Mouse (Mus musculus) adipocyte (in vitro differentiated cells): ENCODE measurements around the gene Cuedc1.

Experiments used
- DNase-seq: peaks from one replicate; pipeline ENCODE4 v3.0.0-alpha.2; 2016; ENCODE audit warnings: low spot score

The Cuedc1 gene

DNA sequence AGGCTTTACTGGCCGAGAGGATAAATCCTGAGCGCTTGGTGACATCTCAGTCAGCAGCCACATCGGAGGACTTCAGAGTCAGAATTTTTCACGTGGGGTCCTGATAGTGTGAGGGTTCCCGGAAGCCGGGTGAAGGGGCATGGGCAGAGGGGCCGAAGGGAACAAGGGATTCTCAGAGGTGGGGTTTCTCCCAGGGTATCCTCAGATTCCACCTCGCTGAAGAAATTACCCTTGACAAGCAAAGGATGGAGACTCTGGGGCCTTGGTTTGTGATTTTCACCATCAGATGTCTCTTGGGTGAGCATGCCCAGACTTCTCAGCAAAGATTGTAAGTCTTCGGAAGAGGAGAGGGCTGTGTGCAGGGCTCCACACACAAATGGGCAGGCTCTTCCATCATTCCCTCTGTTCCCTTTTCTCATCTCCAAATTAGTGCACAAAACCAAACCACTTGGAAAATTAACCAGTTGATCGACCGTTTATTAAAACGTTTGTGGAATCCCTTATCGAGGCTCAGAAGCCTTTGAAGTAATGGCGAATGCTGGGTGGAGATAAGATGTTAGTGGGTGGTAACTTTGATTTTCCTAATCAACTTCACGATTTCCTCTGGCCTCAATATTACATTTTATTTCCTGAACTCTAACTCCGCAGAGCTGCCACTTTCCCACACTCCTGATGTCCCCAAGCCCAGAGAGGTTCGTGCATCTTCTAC lies at the start of gene Cuedc1:
TSS of gene Cuedc1 (plus strand) at position 38 of the 709 bp plus-strand sequence.
- no peak for DNase-seq

DNA sequence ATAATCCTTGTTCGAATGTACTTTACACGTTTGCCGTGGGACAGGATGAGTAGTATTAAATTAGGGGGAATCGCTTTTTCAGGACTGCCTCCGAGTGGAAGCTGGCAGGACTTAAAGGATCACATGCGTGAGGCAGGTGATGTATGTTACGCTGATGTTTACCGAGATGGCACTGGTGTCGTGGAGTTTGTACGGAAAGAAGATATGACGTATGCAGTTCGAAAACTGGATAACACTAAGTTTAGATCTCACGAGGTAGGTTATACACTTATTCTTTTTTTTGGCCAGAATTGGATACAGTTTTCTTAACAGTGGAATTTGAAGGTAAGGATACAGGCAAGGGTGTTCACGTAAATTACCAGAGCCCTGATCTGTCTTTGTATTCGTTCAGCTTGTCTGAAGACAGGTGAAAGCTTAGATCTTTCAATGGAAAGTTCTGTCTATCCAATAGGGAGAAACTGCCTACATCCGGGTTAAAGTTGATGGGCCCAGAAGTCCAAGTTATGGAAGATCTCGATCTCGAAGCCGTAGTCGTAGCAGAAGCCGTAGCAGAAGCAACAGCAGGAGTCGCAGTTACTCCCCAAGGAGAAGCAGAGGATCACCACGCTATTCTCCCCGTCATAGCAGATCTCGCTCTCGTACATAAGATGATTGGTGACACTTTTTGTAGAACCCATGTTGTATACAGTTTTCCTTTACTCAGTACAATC lies 48.7 kb upstream of the Cuedc1 start:
- DNase-seq: peak; percentile 53

DNA sequence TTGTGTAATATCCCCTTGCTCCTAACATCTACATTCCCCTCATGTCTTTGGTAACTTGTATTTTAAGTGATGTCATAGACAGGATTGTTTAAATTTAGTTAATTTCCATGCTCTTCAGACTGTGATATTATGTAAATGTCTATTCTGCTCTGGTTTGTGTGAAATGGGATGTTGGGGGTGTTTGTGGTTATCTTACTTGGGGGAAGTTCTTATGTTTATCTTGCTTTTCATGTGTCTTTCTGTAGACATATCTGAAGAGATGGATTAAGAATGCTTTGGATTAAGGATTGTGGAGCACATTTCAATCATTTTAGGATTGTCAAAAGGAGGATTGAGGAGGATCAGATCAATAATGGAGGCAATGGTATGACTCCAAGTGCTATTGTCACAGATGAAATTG lies 48.1 kb upstream of the Cuedc1 start:
- no peak for DNase-seq

DNA sequence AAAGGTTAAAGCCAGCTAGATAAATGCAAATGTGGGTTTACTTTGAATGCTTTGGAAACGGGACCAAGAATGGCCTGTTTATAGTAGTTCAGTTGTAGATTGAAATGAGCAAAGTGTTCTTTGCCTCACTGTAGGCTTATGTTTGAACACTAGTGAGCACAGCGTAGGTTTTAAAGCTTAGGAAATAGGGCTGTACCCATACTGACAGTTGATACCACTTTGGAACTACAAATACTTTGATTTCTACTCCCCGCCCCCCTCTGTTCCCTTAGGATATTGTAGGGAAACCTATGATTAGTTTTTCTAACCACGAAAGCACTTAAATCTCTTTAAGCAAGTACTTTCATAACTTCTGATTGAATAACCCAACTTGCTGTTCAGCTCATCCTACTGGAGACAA lies 45.2 kb upstream of the Cuedc1 start:
- DNase-seq: no peak

DNA sequence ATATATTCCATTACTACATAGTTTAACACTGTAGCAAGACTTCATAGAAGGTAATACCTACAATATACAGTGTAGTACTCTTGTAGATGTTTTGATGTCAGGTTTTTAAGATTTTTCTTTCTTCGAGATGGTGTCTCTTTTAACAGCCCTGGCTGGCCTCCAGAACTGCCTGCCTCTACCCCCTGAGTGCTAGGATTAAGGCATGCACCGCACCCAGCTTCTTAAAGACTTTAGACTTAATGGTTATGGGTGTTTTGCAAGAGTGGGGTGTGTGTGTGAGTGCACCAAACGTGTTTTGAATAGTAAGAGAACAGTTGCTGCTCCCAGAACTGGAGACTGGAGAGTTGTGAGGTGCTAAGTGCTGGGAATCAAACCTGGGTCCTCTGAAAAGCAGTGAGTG lies 44.0 kb upstream of the Cuedc1 start:
- no peak for DNase-seq

DNA sequence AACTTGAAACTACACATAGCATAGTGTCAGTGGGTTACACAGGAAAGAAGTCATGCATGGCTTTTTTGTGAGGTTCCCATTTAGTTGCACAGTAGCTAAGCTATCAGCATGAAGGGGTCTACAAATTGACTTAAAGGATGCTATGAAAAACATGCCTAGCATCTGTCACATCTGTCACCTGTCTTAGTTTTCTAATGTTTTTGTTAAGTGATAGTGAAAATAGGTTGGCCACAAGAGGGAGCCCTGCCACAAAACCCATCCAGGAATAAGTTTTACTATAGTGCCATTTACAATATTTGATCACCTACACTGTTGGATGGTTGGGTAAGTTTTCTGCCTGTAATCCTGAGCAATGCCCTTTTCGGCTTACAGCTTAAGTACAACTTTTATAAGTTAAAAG lies 43.3 kb upstream of the Cuedc1 start:
- DNase-seq: peak; percentile 69

DNA sequence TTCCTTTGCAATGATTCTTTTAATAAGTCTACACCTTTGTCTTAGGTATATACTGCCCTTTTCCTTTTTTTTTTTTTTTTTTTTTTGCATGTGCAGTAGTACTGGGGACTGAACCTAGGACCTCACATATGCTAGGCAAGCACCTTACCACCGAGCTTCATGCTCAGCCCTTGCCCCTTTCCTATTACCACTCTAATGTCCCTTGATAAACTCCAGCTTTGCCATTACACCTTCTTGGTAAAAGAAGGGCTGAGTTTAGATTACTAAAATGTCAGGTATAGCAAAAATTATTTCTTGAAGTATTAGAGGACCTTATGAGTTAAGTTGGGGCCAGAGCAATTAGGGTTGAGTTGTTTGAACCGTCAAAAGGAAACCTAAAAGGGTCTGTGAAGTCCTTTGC lies 42.1 kb upstream of the Cuedc1 start:
- no peak for DNase-seq

DNA sequence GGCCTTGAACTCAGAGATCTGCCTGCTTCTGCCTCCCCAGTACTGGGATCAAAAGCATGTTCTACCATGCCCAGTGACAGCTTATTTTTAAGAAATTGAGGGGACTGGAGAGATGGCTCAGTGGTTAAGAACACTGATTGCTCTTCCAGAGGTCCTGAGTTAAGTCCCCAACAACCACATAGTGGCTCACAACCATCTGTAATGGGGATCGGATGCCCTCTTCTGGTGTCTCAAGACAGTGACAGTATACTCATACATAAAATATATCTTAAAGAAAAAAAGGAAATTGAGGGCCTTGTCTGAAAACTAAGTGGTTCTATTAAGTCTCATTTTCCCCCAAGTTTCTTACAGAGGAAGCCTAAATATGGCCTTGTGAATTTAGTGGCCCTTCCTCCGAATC lies 40.1 kb upstream of the Cuedc1 start:
- no peak for DNase-seq

DNA sequence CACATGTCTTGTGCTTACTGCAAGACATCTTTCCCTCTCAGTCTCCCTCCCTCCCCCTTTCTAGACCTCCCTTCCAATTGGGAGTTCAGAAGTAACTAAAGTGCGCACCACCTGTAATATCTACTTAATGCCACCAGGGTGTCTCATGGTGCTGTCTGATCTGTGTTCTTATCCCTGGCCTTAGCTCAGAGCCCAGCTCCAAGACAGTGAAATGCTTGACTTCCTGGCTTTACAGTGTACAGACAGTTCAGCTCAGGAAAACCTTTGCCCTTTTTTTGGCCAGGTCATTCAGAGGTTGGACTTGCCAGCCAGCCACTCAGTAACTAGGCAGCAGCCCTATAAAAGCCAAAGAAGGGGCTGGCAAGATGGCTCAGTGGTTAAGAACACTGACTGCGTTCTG lies 38.7 kb upstream of the Cuedc1 start:
- DNase-seq: peak; percentile 85

DNA sequence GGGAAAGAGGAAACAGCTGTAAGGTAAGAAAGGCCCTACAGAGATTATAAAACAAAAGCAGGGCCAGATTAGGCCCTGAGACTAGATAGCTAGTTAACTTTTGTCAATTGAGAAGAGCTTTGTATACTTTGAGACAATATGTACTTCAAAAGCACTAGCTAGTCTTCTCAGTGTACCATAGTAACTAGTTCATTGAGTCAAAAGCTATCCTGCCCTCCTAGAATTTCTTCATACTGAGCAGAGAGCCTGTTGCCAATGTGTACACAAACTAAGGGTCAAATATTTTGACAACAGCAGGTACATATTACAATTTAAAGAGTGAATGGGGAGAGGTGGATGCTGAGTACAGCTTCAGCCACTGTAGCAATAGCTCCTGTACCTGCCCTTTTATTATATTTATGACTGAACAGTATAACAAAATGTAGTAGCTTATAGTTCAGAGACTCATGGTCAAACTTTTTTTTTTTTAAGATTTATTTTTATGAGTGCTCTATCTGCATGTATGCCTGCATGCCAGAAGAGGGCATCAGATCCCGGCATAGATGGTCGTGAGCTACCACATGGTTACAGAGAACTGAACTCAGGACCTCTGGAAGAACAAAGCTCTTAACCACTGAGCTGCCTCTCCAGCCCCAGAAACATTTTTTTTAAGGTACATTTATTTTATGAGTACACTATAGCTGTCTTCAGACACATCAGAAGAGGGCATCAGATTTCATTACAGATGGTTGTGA lies 35.8 kb upstream of the Cuedc1 start:
- no peak for DNase-seq

DNA sequence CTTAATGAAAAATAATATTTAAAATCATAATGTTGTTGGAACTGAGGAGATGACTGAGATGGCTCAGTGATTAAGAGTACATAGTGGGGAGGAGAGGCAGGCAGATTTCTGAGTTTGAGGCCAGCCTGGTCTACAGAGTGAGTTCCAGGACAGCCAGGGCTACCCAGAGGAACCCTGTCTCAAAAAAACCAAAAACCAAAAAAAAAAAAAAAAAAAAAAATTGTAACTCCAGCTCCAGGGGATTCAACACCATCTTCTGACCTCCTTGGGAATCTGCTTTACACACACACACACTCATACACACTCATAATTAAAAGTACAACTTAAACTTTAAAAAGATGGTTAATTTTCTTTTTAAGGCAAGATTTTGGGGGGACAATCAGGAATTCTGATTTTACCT lies 32.1 kb upstream of the Cuedc1 start:
- no peak for DNase-seq

DNA sequence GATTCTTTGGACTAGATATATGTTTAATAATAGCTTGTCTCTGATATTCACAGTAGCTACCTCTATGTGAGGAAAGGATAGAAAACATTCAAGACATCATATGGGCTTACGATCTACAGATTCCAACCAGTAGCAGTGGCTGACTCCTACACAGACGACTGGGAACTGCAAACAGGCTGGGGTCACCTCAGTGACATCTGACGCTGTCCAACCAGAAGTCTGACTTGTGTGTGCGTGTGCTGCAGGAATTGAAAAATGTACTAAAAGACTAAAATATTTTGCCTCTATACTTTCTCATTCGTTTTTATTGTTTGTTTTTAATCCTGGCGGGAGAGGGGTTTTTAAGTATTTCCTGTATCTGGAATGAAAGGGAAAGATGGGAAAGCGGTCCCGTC lies 30.7 kb upstream of the Cuedc1 start:
- DNase-seq: no peak

DNA sequence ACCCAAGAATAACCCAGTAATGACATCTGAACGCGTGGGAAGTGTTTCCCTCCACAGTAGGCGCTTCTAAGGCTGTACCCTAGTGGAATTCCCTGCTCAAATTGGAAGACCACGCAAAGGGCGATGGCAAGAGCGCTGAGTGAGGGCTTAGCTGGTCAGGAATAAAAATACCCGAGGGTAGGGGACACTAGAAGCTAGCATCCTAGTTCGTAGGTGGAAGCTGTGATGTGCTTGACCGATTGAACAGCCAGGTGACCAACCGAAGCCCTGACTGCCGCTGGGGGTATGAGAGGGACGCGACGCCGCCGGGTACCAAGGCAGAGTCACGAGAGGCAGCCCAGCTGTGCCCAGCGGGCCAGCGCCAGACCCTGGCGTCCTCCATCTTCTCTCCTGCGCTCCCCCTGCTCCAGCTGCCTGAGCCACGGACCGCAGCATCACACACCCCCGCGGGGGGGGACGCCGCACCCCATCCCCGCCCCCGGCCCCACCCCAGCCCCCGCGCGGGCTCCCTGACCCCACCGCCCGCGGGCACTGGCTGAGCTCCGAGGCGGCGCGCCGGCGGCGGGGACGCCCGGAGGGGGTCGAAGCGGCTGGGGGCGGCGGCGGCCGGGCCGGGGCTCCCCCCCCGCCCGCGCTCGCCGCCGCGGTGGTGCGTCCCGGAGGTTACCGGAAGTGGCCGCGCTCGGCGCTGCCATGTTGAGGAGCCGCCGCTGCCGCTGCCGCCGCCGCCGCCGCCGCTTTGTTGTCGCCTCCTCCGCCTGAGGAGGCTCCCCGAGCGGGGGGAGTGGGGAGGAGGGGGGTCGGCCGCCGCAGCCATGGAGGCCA lies 30.1 kb upstream of the Cuedc1 start, which contains the start of gene Vezf1:
TSS of gene Vezf1 (plus strand) at position 694 of the 825 bp plus-strand sequence.
- DNase-seq: peak; percentile 64

DNA sequence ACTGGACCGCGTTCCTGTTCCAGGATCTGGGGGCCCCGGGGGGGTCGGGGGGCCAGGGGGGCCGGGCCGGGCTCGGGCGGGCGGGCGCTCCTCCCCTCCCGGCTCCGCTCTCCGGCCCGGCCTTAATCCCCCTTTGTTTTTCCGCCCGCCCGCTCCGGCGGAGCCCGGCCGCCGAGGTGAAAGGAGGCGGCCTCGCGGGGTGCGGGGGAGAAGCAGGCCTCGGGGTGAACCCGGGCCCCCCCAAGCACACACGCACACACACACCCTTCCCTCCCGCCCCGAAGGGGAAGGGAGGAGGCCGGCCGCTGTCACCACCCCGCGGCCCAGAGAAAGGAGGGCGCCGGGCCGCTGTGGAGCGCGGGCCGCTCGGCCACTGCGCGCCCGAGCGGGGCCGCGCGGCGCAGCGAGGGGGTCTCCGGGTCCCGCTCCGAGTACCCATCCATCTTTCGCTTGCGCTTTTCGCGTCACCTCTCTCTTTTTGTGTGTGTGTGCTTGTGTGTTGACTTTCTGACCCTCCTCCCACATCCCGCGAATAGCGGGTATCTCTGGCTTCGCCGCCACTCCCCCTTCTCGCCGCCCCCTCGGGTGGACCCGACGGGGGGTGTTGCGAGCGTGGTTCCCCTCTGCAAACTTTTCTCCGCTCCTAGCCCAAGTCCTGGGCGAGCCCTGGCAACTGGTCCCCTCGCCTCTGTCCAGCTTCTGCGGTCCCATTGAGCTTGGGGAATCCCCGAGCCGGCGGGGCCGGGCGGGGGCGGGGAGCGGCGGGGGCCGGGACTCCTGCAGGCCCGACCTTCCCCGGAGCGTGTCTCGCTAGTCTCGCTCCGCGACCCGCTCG lies 29.2 kb upstream of the Cuedc1 start:
- peak; percentile 57 for DNase-seq

DNA sequence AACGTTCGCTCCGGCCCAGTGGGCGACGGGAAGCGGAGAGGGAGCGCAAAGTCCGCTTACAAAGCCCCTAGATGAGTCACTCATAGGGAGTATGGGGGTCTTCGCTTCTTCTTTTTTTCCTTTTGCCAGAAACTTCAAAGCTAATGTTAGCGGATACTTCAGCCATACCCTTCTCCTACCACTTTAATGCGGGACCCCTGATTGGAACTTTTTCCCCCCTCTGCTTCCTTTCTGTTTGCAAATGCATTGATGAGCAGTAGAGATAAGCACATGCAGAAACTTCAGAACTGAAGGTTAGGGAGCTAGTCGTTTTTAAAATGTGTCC lies 28.6 kb upstream of the Cuedc1 start:
- DNase-seq: no peak

DNA sequence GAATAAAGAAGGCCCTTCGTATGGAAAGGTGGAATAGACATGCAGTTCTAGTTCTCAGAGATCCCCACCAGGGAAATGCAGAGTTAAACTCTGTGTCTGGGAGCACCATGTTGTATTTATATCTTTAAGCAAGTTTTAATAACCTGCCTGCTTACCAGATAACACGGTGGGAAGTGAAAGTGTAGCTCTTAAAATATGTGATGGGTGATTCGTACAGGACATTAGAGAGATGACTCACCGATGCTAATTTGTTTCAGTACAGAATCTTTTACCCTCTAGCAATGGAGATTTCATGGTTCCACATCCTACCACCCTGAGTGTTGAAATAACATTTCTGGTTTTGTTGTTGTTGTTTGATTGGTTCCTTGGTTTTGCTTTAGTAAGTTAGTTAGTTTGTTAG lies 27.5 kb upstream of the Cuedc1 start:
- no peak for DNase-seq

DNA sequence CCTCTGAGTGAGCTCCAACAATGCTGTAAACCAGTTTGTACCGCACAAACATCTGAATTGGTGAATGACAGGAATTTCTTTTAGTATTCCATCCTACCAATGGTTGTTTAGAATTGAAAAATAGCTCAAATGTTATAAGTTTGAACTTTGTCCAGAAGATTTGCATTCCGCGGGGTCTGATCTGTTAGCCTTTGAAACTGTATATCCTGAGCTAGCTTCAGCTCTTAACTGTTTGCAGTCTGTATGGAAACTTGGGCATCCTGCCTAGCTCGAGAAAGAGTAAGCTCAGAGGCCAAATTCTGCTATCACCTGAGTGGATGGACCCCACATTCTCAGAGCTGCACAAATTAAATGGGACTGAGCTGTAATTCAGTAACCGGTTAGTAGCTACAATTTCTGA lies 26.7 kb upstream of the Cuedc1 start:
- no peak for DNase-seq

DNA sequence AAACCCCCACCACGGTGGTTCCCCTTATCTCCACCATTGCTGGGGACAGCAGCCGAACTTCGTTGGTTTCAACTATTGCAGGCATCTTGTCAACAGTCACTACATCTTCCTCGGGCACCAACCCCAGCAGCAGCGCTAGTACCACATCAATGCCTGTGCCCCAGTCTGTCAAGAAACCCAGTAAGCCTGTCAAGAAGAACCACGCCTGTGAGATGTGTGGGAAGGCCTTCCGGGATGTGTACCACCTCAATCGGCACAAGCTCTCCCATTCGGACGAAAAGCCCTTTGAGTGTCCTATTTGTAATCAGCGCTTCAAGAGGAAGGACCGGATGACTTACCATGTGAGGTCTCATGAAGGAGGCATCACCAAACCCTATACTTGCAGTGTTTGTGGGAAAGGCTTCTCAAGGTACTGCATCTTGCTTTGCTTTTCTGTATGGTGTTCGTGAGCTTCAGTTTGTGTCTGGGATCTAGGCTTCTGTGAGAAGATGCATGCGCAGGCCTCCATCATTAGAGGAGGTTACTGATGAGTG lies 24.4 kb upstream of the Cuedc1 start:
- DNase-seq: no peak

DNA sequence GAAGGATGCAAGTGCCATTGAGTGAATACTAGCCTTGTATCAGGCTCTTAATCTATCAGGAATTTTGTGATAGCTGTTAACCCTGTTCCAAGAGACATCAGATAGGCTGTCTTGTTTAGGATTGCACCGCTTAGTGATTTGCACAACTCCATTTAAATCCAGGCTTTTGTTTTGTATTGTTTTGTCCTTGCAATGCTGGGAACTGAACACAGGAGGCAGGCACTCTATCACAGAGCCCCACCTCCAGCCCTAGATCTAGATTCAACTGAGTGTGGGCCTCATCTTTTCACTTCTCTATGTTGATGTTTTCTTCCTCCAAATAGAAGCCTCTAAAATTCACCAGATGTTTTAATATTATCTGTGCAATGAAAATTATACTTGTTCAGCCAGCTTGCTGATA lies 22.2 kb upstream of the Cuedc1 start:
- no peak for DNase-seq

DNA sequence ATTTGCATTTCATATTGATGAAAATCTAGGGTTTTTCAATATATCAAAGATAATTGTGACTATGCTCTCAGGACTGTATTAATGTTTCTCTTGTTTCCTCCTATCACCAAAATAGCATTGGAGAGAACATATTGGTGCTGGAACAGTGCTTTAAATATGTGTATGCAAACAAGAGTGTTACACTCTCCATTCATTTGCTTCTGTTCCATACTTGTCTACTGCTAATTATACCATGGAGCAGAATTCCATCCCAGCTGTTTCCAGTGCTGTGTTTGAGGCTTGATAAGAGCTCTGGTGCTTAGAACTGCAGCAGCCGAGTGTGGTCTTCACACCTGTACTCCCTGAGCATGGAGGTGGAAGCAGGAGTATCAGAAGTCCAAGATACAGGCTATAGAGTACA lies 21.5 kb upstream of the Cuedc1 start:
- DNase-seq: no peak

DNA sequence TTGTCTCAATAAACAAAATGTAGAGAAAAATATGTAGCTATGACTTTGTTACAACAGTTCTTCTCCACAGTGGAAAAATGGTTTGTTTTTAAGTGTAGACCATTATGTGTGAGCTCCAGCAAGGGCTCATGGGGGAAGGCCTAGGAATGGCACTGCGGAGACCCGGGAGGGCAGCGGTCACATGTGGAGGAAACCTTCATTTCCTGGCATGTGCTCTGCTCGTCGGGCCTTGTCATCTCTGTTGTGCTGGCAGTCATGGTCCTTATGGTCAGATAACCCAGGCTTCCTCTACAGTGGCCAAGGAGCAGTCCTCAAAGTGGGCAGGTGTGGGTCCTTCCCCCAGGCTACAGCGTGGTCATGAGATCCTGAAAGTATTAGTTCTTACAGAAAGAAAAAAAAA lies 14.2 kb upstream of the Cuedc1 start:
- DNase-seq: no peak
